Mouse (Mus musculus) heart, postnatal 0 days (tissue): ENCODE measurements around the gene Ppp1r12a. TPM values are rescaled to one million over a fixed set of nuclear protein-coding genes. Genes with fewer than 3 reads are reported as not detected.

Experiments used
- ATAC-seq: fragments of 200-750 bp; cut with Nextera tagmentation; 2 replicates; pipeline ENCODE4 v1.8.0; 2017; ENCODE audit warnings: low read depth, moderate number of reproducible peaks, moderate library complexity; ENCODE audit not compliant: insufficient read depth
- DNase-seq: peaks from one replicate; pipeline ENCODE4 v3.0.0-alpha.2; 2016; ENCODE audit warnings: low spot score
- H3K27ac ChIP-seq: fragments of 300-500 bp; sonication (generic); 2 replicates; pipeline ENCODE4 v1.5.1; 2014; ENCODE audit warnings: low read depth, mild to moderate bottlenecking
- H3K27me3 ChIP-seq: fragments of 300-500 bp; sonication (generic); 2 replicates; pipeline ENCODE4 v1.6.1; 2014; ENCODE audit warnings: low read length, mixed read lengths; ENCODE audit not compliant: control insufficient read depth, insufficient read depth
- H3K36me3 ChIP-seq: fragments of 300-500 bp; sonication (generic); replicated peaks from 2 replicates; pipeline ENCODE4 v1.6.1; 2014; ENCODE audit warnings: low read length, mixed read lengths; ENCODE audit not compliant: control insufficient read depth, insufficient read depth
- H3K4me1 ChIP-seq: fragments of 300-500 bp; sonication (generic); 2 replicates; pipeline ENCODE4 v1.6.1; 2014; ENCODE audit warnings: antibody characterized with exemption; ENCODE audit not compliant: control insufficient read depth, insufficient read depth
- H3K4me2 ChIP-seq: fragments of 300-500 bp; sonication (generic); 2 replicates; pipeline ENCODE4 v1.6.1; 2014; ENCODE audit warnings: low read depth, mild to moderate bottlenecking, low read length, moderate library complexity
- H3K4me3 ChIP-seq: fragments of 300-500 bp; sonication (generic); 2 replicates; pipeline ENCODE4 v1.5.1; 2014; ENCODE audit warnings: low read depth, low read length
- H3K9ac ChIP-seq: fragments of 300-500 bp; sonication (generic); replicated peaks from 2 replicates; pipeline ENCODE4 v1.6.1; 2014; ENCODE audit warnings: low read depth, low read length, mixed read lengths
- H3K9me3 ChIP-seq: fragments of 300-500 bp; sonication (generic); replicated peaks from 2 replicates; pipeline ENCODE4 v1.6.1; 2016; ENCODE audit warnings: low read length; ENCODE audit not compliant: control insufficient read depth
- CTCF ChIP-seq: IDR thresholded peaks from 2 replicates; pipeline ENCODE4 v1.5.1; 2016; ENCODE audit warnings: antibody characterized with exemption, control low read depth, low read depth
- EP300 ChIP-seq: IDR thresholded peaks from 2 replicates; pipeline ENCODE4 v1.6.1; 2016; ENCODE audit warnings: antibody characterized with exemption, low read depth
- WGBS: fragments of 180-500 bp; shearing (Covaris S2); extraction: QIAGEN DNeasy Blood & Tissue Kit; methylation state at CpG from one replicate; pipeline ENCODE4 v1.1.7; 2014; 5-methylcytosine and 5-hydroxymethylcytosine counted together
- polyA plus RNA-seq: library from polyadenylated mRNA; unstranded; fragments of >200 nt; fragmentation: Nextera tagmentation; extraction: Ambion mirVana; gene quantifications from 2 replicates; pipeline ENCODE4 v1.2.1, GENCODE M21; 2015
- total RNA-seq: library from RNA; depleted of rRNA; stranded (reverse); fragments of >200 nt; gene quantifications from 2 replicates; pipeline ENCODE4 v1.2.3, GENCODE M21; 2014; ENCODE audit warnings: low replicate concordance

Ppp1r12a gene
- total and polyA plus RNA-seq, 2 experiments from 2014 or later: 78.1 to 87.8 TPM

GRCm38 (mm10) chr10:108313845-108314244 lies 151.9 kb downstream of the Ppp1r12a start:
- H3K4me1 ChIP-seq: no peaks in the 10 kb centered on the region
- no peaks in the 10 kb centered on the region for H3K27me3 ChIP-seq
- 87% methylated on average over 6 of the region's 6 CpGs for WGBS
- H3K36me3 ChIP-seq: no peaks in the 10 kb centered on the region
- no peak overlapping the region for H3K27ac ChIP-seq
- ATAC-seq (no peak), DNase-seq (no peak)
- no peaks in the 10 kb centered on the region for H3K9me3 ChIP-seq
- no peak overlapping the region for H3K4me2 ChIP-seq
- TF ChIP-seq EP300 (no peak), CTCF (no peak)
- H3K9ac ChIP-seq: no peak overlapping the region
- H3K4me3 ChIP-seq: no peak overlapping the region

- WGBS: 77% methylated on average over 8 of the region's 8 CpGs
- Histone ChIP-seq H3K36me3 (no peaks in the 10 kb centered on the region), H3K4me2 (no peak overlapping the region), H3K27me3 (no peaks in the 10 kb centered on the region), H3K9me3 (no peaks in the 10 kb centered on the region), H3K9ac (no peak overlapping the region), H3K4me3 (no peak overlapping the region), H3K27ac (no peak overlapping the region), H3K4me1 (no peaks in the 10 kb centered on the region)
- ATAC-seq (no peak), DNase-seq (no peak)
- TF ChIP-seq CTCF (no peak), EP300 (no peak)
These were observed 152.4 kb downstream of the Ppp1r12a start for GRCm38 (mm10) chr10:108314396-108314795.

- Histone ChIP-seq H3K4me2 (no peak overlapping the region), H3K9ac (no peak overlapping the region), H3K4me1 (no peaks in the 10 kb centered on the region), H3K27me3 (no peaks in the 10 kb centered on the region), H3K4me3 (no peak overlapping the region), H3K9me3 (no peaks in the 10 kb centered on the region), H3K27ac (no peak overlapping the region), H3K36me3 (no peaks in the 10 kb centered on the region)
- TF ChIP-seq EP300 (no peak), CTCF (no peak)
- 94% methylated on average over 7 of the region's 7 CpGs for WGBS
- ATAC-seq (no peak), DNase-seq (no peak)
These were observed 153.2 kb downstream of the Ppp1r12a start for GRCm38 (mm10) chr10:108315236-108315635.

GRCm38 (mm10) chr10:108328356-108328755 lies 166.4 kb downstream of the Ppp1r12a start:
- H3K4me3 ChIP-seq: no peak overlapping the region
- H3K4me2 ChIP-seq: no peak overlapping the region
- DNase-seq (no peak), ATAC-seq (no peak)
- no peak overlapping the region for H3K27ac ChIP-seq
- H3K36me3 ChIP-seq: no peaks in the 10 kb centered on the region
- 82% methylated on average over 7 of the region's 7 CpGs for WGBS
- 0 out of 2 replicates have a peak, but pooled peaks cover 5% of the 10 kb centered on the region for H3K4me1 ChIP-seq
- TF ChIP-seq CTCF (no peak), EP300 (no peak)
- no peak overlapping the region for H3K9ac ChIP-seq
- H3K27me3 ChIP-seq: peaks cover 19% of the 10 kb centered on the region
- no peaks in the 10 kb centered on the region for H3K9me3 ChIP-seq

GRCm38 (mm10) chr10:108328983-108329382 lies 167.0 kb downstream of the Ppp1r12a start:
- H3K36me3 ChIP-seq: no peaks in the 10 kb centered on the region
- no peaks in the 10 kb centered on the region for H3K9me3 ChIP-seq
- TF ChIP-seq EP300: no peak
- TF ChIP-seq CTCF: no peak
- DNase-seq: no peak
- no peak overlapping the region for H3K4me3 ChIP-seq
- peaks cover 19% of the 10 kb centered on the region for H3K27me3 ChIP-seq
- H3K9ac ChIP-seq: no peak overlapping the region
- H3K4me1 ChIP-seq: peaks cover 11% of the 10 kb centered on the region; the same call in 1 of the 2 replicates
- 88% methylated on average over 12 of the region's 12 CpGs for WGBS
- H3K4me2 ChIP-seq: no peak overlapping the region
- H3K27ac ChIP-seq: no peak overlapping the region
- no peak for ATAC-seq

- 85% methylated on average over 5 of the region's 5 CpGs for WGBS
- ATAC-seq (no peak), DNase-seq (no peak)
- H3K27me3 ChIP-seq: peaks cover 19% of the 10 kb centered on the region
- peaks cover 11% of the 10 kb centered on the region; the same call in 1 of the 2 replicates for H3K4me1 ChIP-seq
- no peak overlapping the region for H3K4me3 ChIP-seq
- H3K27ac ChIP-seq: no peak overlapping the region
- no peak overlapping the region for H3K4me2 ChIP-seq
- no peak for TF ChIP-seq CTCF
- no peak for TF ChIP-seq EP300
- no peaks in the 10 kb centered on the region for H3K36me3 ChIP-seq
- H3K9me3 ChIP-seq: no peaks in the 10 kb centered on the region
- H3K9ac ChIP-seq: no peak overlapping the region
These were observed 167.8 kb downstream of the Ppp1r12a start for GRCm38 (mm10) chr10:108329771-108330170.
